Mouse (Mus musculus): ENCODE measurements around the gene Rrp15. TPM values are rescaled to one million over a fixed set of nuclear protein-coding genes. Genes with fewer than 3 reads are reported as not detected.

Gene Rrp15
- polyA plus RNA-seq, 1 experiment from 2014 or later = 40.3 TPM

- Histone ChIP-seq H3K9me3 (replicated peaks; ENCODE audit: control insufficient read depth, low read length) (no peaks in the 10 kb centered on the region), H3K27me3 (ENCODE audit: control insufficient read depth, insufficient read depth, low read length) (no peaks in the 10 kb centered on the region), H3K36me3 (ENCODE audit: control insufficient read depth, insufficient read depth) (peaks cover 12% of the 10 kb centered on the region; the same call in 1 of the 2 replicates), H3K4me1 (ENCODE audit: control insufficient read depth, insufficient read depth, low read length) (no peaks in the 10 kb centered on the region), H3K4me3 (ENCODE audit: low read length) (no peak overlapping the region), H3K4me2 (ENCODE audit: low read depth, low read length) (no peak overlapping the region), H3K9ac (ENCODE audit: low read length) (no peak overlapping the region), H3K27ac (ENCODE audit: low read length) (no peak overlapping the region)
- no peak for ATAC-seq (replicated peaks; ENCODE audit: extremely low read depth, insufficient read depth, low FRiP score)
- 93% methylated on average over 11 of the region's 11 CpGs for WGBS
These were observed 28.0 kb downstream of the Rrp15 start for GRCm38 (mm10) chr1:186721166-186721565.

GRCm38 (mm10) chr1:186719708-186720107 is 29.4 kb downstream of the Rrp15 start:
- ATAC-seq (replicated peaks; ENCODE audit: extremely low read depth, insufficient read depth, low FRiP score) = no peak
- Histone ChIP-seq H3K27ac (ENCODE audit: low read length) (no peak overlapping the region), H3K9ac (ENCODE audit: low read length) (no peak overlapping the region), H3K4me3 (ENCODE audit: low read length) (no peak overlapping the region), H3K4me1 (ENCODE audit: control insufficient read depth, insufficient read depth, low read length) (no peaks in the 10 kb centered on the region), H3K4me2 (ENCODE audit: low read depth, low read length) (no peak overlapping the region), H3K36me3 (ENCODE audit: control insufficient read depth, insufficient read depth) (peaks cover 12% of the 10 kb centered on the region; the same call in 1 of the 2 replicates), H3K27me3 (ENCODE audit: control insufficient read depth, insufficient read depth, low read length) (no peaks in the 10 kb centered on the region), H3K9me3 (replicated peaks; ENCODE audit: control insufficient read depth, low read length) (no peaks in the 10 kb centered on the region)
- WGBS = 94% methylated on average over 9 of the region's 9 CpGs

DNA sequence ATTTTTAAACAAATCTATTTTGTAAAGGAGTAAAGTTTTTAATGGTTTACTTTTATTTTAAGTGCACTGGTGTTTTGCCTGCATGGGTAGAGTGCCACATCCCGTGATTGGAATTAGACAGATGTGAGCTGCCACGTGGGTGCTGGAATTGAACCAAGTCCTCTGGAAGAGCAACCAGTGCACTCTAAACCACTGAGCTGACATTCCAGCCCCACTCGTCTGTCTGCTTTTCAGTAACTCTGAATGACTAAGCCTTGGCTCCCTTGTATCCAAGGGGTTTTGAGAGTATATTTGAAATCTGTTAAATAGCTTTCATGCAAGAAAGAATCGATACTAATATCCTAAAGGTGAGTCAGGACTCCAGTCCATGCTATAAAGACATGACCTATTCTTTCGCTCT is 30.3 kb downstream of the Rrp15 start:
- ATAC-seq (replicated peaks; ENCODE audit: extremely low read depth, insufficient read depth, low FRiP score) = no peak

GRCm38 (mm10) chr1:186714980-186715896 is 33.9 kb downstream of the Rrp15 start:
- no peak for ATAC-seq (replicated peaks; ENCODE audit: extremely low read depth, insufficient read depth, low FRiP score)
- Histone ChIP-seq H3K4me2 (ENCODE audit: low read depth, low read length) (no peak overlapping the region), H3K4me1 (ENCODE audit: control insufficient read depth, insufficient read depth, low read length) (no peaks in the 10 kb centered on the region), H3K4me3 (ENCODE audit: low read length) (no peak overlapping the region), H3K9ac (ENCODE audit: low read length) (no peak overlapping the region), H3K9me3 (replicated peaks; ENCODE audit: control insufficient read depth, low read length) (no peaks in the 10 kb centered on the region), H3K36me3 (ENCODE audit: control insufficient read depth, insufficient read depth) (peaks cover 10% of the 10 kb centered on the region; the same call in 1 of the 2 replicates), H3K27me3 (ENCODE audit: control insufficient read depth, insufficient read depth, low read length) (no peaks in the 10 kb centered on the region), H3K27ac (ENCODE audit: low read length) (no peak overlapping the region)
- 77% methylated on average over 17 of the region's 17 CpGs for WGBS

More for the DNA sequence above, 30.3 kb downstream of the Rrp15 start:
- no peak overlapping the region for H3K27ac ChIP-seq (ENCODE audit: low read length)
- H3K9me3 ChIP-seq (replicated peaks; ENCODE audit: control insufficient read depth, low read length) = no peaks in the 10 kb centered on the region
- H3K4me2 ChIP-seq (ENCODE audit: low read depth, low read length) = no peak overlapping the region
- H3K4me1 ChIP-seq (ENCODE audit: control insufficient read depth, insufficient read depth, low read length) = no peaks in the 10 kb centered on the region
- no peak overlapping the region for H3K4me3 ChIP-seq (ENCODE audit: low read length)
- WGBS = 58% methylated on average over 5 of the region's 5 CpGs
- H3K9ac ChIP-seq (ENCODE audit: low read length) = no peak overlapping the region
- no peaks in the 10 kb centered on the region for H3K27me3 ChIP-seq (ENCODE audit: control insufficient read depth, insufficient read depth, low read length)
- H3K36me3 ChIP-seq (ENCODE audit: control insufficient read depth, insufficient read depth) = peaks cover 12% of the 10 kb centered on the region; the same call in 1 of the 2 replicates

DNA sequence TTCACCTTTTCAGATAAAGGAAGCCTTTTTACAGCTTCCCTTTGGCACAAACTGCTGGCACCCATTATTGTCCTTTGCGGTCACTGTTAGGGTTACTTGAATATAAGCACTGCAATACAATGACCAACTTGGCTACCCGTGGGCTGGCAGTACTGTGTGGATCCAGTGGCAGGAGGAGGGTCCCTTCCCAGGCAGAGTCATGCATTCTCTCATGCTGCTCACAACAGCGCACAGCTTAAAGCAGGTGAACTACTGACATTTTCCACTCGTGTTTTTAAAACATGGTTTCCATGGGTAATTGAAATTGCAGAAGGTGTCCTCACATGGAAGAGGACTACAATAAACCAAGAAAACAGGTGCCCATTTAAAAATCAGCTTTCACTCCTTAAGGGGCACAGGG is 34.9 kb downstream of the Rrp15 start:
- H3K4me3 ChIP-seq (ENCODE audit: low read length) = no peak overlapping the region
- no peak for ATAC-seq (replicated peaks; ENCODE audit: extremely low read depth, insufficient read depth, low FRiP score)
- H3K4me2 ChIP-seq (ENCODE audit: low read depth, low read length) = no peak overlapping the region
- no peak overlapping the region for H3K9ac ChIP-seq (ENCODE audit: low read length)
- no peaks in the 10 kb centered on the region for H3K4me1 ChIP-seq (ENCODE audit: control insufficient read depth, insufficient read depth, low read length)
- 85% methylated on average over 4 of the region's 4 CpGs for WGBS
- H3K9me3 ChIP-seq (replicated peaks; ENCODE audit: control insufficient read depth, low read length) = no peaks in the 10 kb centered on the region
- no peak overlapping the region for H3K27ac ChIP-seq (ENCODE audit: low read length)
- no peaks in the 10 kb centered on the region for H3K27me3 ChIP-seq (ENCODE audit: control insufficient read depth, insufficient read depth, low read length)
- H3K36me3 ChIP-seq (ENCODE audit: control insufficient read depth, insufficient read depth) = 0 out of 2 replicates have a peak, but pooled peaks cover 2% of the 10 kb centered on the region

GRCm38 (mm10) chr1:186712802-186713471 is 36.2 kb downstream of the Rrp15 start:
- Histone ChIP-seq H3K4me2 (ENCODE audit: low read depth, low read length) (no peak overlapping the region), H3K36me3 (ENCODE audit: control insufficient read depth, insufficient read depth) (0 out of 2 replicates have a peak, but pooled peaks cover 2% of the 10 kb centered on the region), H3K4me3 (ENCODE audit: low read length) (no peak overlapping the region), H3K27ac (ENCODE audit: low read length) (no peak overlapping the region), H3K4me1 (ENCODE audit: control insufficient read depth, insufficient read depth, low read length) (no peaks in the 10 kb centered on the region), H3K27me3 (ENCODE audit: control insufficient read depth, insufficient read depth, low read length) (no peaks in the 10 kb centered on the region), H3K9ac (ENCODE audit: low read length) (no peak overlapping the region), H3K9me3 (replicated peaks; ENCODE audit: control insufficient read depth, low read length) (no peaks in the 10 kb centered on the region)
- WGBS = 5% methylated on average over 3 of the region's 3 CpGs
- ATAC-seq (replicated peaks; ENCODE audit: extremely low read depth, insufficient read depth, low FRiP score) = no peak

GRCm38 (mm10) chr1:186705915-186706248 is 43.3 kb downstream of the Rrp15 start, which contains the start of gene Tgfb2:
Gene Tgfb2, minus strand, starts transcription at chr1:186705989.
- 3% methylated on average over 12 of the region's 12 CpGs for WGBS
- Histone ChIP-seq H3K4me1 (ENCODE audit: control insufficient read depth, insufficient read depth, low read length) (peaks cover 15% of the 10 kb centered on the region), H3K9ac (ENCODE audit: low read length) (peak within 1 kb of the TSS; percentile 90), H3K4me3 (ENCODE audit: low read length) (peak within 1 kb of the TSS; percentile 70), H3K9me3 (replicated peaks; ENCODE audit: control insufficient read depth, low read length) (no peaks in the 10 kb centered on the region), H3K27me3 (ENCODE audit: control insufficient read depth, insufficient read depth, low read length) (no peaks in the 10 kb centered on the region), H3K27ac (ENCODE audit: low read length) (peak within 1 kb of the TSS; percentile 86), H3K36me3 (ENCODE audit: control insufficient read depth, insufficient read depth) (no peaks in the 10 kb centered on the region), H3K4me2 (ENCODE audit: low read depth, low read length) (peak within 1 kb of the TSS; percentile 70)
- ATAC-seq (replicated peaks; ENCODE audit: extremely low read depth, insufficient read depth, low FRiP score) = 0 out of 2 replicates have a peak, but pooled peaks have one; percentile 2

GRCm38 (mm10) chr1:186705203-186705914 is 43.8 kb downstream of the Rrp15 start:
- peak; percentile 63 for ATAC-seq (replicated peaks; ENCODE audit: extremely low read depth, insufficient read depth, low FRiP score)
- Histone ChIP-seq H3K9ac (ENCODE audit: low read length) (peak overlapping the region; percentile 90), H3K27ac (ENCODE audit: low read length) (peak overlapping the region; percentile 86), H3K9me3 (replicated peaks; ENCODE audit: control insufficient read depth, low read length) (no peaks in the 10 kb centered on the region), H3K36me3 (ENCODE audit: control insufficient read depth, insufficient read depth) (no peaks in the 10 kb centered on the region), H3K27me3 (ENCODE audit: control insufficient read depth, insufficient read depth, low read length) (no peaks in the 10 kb centered on the region), H3K4me3 (ENCODE audit: low read length) (peak overlapping the region; percentile 70), H3K4me1 (ENCODE audit: control insufficient read depth, insufficient read depth, low read length) (peaks cover 15% of the 10 kb centered on the region), H3K4me2 (ENCODE audit: low read depth, low read length) (peak overlapping the region; percentile 70)
- WGBS = 2% methylated on average over 45 of the region's 65 CpGs
